Mouse (Mus musculus) kidney, adult 2 months (tissue): Measurements from ENCODE around the gene Pgm2l1. TPM values are rescaled to one million over a fixed set of nuclear protein-coding genes. Genes with fewer than 3 reads are reported as not detected.

Experiments used
- DNase-seq: peaks from one replicate; pipeline ENCODE4 v3.0.0; 2021
- H3K27ac ChIP-seq: fragments of 200-500 bp; 2 replicates; pipeline ENCODE4 v1.5.1; 2012; ENCODE audit warnings: low read depth, low read length, control low read depth, inconsistent platforms; ENCODE audit not compliant: insufficient read depth
- H3K27me3 ChIP-seq: fragments of 200-500 bp; replicated peaks from 2 replicates; pipeline ENCODE4 v1.6.1; 2012; ENCODE audit warnings: mild to moderate bottlenecking, moderate library complexity, low read length, inconsistent platforms; ENCODE audit not compliant: control insufficient read depth, insufficient read depth
- H3K36me3 ChIP-seq: fragments of 200-500 bp; 2 replicates; pipeline ENCODE4 v1.6.1; 2012; ENCODE audit warnings: mild to moderate bottlenecking, moderate library complexity, low read length, inconsistent platforms; ENCODE audit not compliant: control insufficient read depth, insufficient read depth
- H3K4me1 ChIP-seq: fragments of 200-500 bp; 2 replicates; pipeline ENCODE4 v1.6.1; 2011; ENCODE audit warnings: low read length; ENCODE audit not compliant: control insufficient read depth, insufficient read depth
- H3K4me3 ChIP-seq: fragments of 200-500 bp; 2 replicates; pipeline ENCODE4 v1.5.1; 2011; ENCODE audit warnings: mild to moderate bottlenecking, low read depth, low read length, control low read depth; ENCODE audit not compliant: insufficient read depth
- CTCF ChIP-seq: fragments of 200-500 bp; conservative IDR thresholded peaks from 2 replicates; pipeline ENCODE4 v1.5.1; 2011; ENCODE audit warnings: low read depth, mild to moderate bottlenecking, control low read depth, low read length, moderate library complexity, mixed read lengths; ENCODE audit not compliant: insufficient read depth, insufficient read length
- POLR2A ChIP-seq: fragments of 200-500 bp; IDR thresholded peaks from one replicate; pipeline ENCODE4 v1.6.1; 2011; ENCODE audit warnings: low read depth, low read length, control low read depth
- WGBS: fragments of 180-500 bp; shearing (Covaris S2); methylation state at CpG from one replicate; pipeline ENCODE4 v1.1.7; 2018; 5-methylcytosine and 5-hydroxymethylcytosine counted together
- polyA plus RNA-seq: library from polyadenylated mRNA; depleted of rRNA; stranded (reverse); fragments of >200 nt; gene quantifications from 2 replicates; pipeline ENCODE4 v1.2.3, GENCODE M21; 2012; rRNA removed

The Pgm2l1 gene
- polyA plus RNA-seq, 1 experiment = 1.5 TPM

DNA sequence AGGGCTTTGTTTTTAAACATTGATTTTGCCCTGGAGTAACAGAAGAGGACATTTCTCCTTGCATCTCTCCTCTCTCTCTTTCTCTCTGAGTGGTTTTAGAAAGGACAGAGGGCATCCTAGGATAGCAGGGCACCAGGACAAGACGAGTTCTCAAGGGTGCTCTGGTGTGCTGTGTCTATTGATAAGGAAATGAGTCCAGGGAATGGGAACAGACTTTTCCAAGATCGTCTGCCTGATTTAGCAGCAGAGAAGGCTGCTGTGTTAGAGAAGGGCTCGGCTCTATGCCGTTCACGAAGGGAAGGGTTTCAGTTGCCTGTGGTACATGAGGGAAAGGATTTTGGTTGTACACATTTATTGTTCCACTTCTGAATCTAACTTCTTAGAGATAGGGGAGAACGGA, 82.5 kb downstream of the Pgm2l1 start:
- Histone ChIP-seq H3K27ac (no peak overlapping the region), H3K4me3 (no peak overlapping the region), H3K27me3 (no peaks in the 10 kb centered on the region), H3K4me1 (no peaks in the 10 kb centered on the region), H3K36me3 (no peaks in the 10 kb centered on the region)
- WGBS = 71% methylated on average over 6 of the region's 6 CpGs
- TF ChIP-seq POLR2A = no peak
- no peak for DNase-seq

GRCm38 (mm10) chr7:100310290-100310689, 83.1 kb downstream of the Pgm2l1 start:
- TF ChIP-seq CTCF = no peak
- TF ChIP-seq POLR2A = no peak
- no peaks in the 10 kb centered on the region for H3K27me3 ChIP-seq
- WGBS = 78% methylated on average over 12 of the region's 12 CpGs

GRCm38 (mm10) chr7:100312716-100313115, 85.5 kb downstream of the Pgm2l1 start:
- H3K27me3 ChIP-seq = no peaks in the 10 kb centered on the region
- no peaks in the 10 kb centered on the region for H3K4me1 ChIP-seq
- no peak for DNase-seq
- H3K36me3 ChIP-seq = no peaks in the 10 kb centered on the region
- 85% methylated on average over 4 of the region's 4 CpGs for WGBS
- H3K4me3 ChIP-seq = no peak overlapping the region
- no peak for TF ChIP-seq POLR2A
- no peak for TF ChIP-seq CTCF
- no peak overlapping the region for H3K27ac ChIP-seq

More at GRCm38 (mm10) chr7:100310290-100310689, 83.1 kb downstream of the Pgm2l1 start:
- DNase-seq = no peak
- Histone ChIP-seq H3K27ac (no peak overlapping the region), H3K4me3 (no peak overlapping the region), H3K36me3 (no peaks in the 10 kb centered on the region), H3K4me1 (no peaks in the 10 kb centered on the region)

DNA sequence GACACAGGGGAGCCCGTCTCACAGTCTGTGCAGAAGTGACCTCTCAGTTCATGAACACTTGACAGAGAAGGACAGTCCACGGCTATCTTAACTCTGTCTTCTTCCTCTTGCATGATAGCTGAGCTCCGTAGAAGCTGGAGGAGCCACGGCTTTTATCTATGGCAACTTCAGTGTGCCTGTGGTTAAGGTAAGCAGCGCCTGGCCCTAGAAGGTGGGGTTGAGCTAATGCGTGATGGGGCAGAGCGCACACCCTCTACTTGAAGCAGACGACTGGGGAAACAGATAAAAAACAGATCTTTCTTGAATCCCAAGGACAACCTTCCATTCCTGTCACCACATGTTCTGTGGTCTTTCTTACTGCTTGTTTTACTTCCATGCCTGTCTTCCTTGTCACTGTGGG, 89.7 kb downstream of the Pgm2l1 start:
- Histone ChIP-seq H3K27ac (no peak overlapping the region), H3K27me3 (no peaks in the 10 kb centered on the region), H3K36me3 (no peaks in the 10 kb centered on the region), H3K4me3 (no peak overlapping the region), H3K4me1 (no peaks in the 10 kb centered on the region)
- no peak for DNase-seq
- WGBS = 93% methylated on average over 8 of the region's 8 CpGs
- TF ChIP-seq POLR2A = no peak
- TF ChIP-seq CTCF = no peak

DNA sequence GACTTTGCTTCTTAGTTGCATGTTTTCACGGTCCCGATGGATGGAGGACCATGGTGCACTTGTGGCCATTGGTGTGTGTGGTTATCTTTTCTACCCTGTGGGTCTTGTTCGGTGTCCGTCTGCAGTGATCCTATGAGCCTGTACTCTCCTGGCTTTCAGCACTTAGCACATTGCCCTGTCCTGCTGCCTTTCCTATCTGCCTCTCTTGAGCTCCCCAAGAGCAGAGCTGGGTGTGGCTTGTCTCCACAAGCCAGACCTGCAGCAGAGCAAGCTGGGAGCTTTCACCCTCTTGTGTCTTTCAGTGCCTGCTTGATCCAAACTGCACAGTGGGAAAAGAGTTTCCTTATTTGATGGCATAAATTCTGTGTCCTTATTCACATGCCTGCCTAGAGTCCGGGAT, 90.3 kb downstream of the Pgm2l1 start:
- H3K36me3 ChIP-seq = no peaks in the 10 kb centered on the region
- no peak for DNase-seq
- no peak for TF ChIP-seq POLR2A
- no peak for TF ChIP-seq CTCF
- no peaks in the 10 kb centered on the region for H3K4me1 ChIP-seq
- H3K27me3 ChIP-seq = no peaks in the 10 kb centered on the region
- no peak overlapping the region for H3K27ac ChIP-seq
- H3K4me3 ChIP-seq = no peak overlapping the region
- WGBS = 93% methylated on average over 5 of the region's 5 CpGs

DNA sequence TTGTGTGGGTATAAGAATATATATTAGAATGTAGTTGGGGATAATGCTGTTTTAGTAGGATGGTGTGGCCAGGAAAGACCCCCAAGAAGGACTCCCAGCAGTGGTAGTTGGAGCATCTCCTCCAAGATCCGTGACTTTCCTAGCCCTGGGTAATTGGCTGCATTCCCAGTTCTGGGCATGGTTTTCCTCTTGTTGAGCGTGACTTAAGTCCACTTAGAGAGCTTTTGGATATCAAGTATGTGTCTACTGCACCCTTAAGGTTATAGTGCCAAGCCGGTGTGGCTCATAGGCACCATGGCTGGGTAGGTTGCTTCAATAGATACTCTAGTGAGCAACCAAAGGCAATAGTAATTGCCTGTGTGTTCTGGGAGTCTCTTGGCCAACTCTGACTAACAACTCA, 96.5 kb downstream of the Pgm2l1 start:
- H3K4me1 ChIP-seq = no peaks in the 10 kb centered on the region
- 50% methylated on average over 3 of the region's 3 CpGs for WGBS
- TF ChIP-seq POLR2A (no peak), CTCF (no peak)
- no peak overlapping the region for H3K4me3 ChIP-seq
- DNase-seq = peak; percentile 2
- H3K27me3 ChIP-seq = no peaks in the 10 kb centered on the region
- no peaks in the 10 kb centered on the region for H3K36me3 ChIP-seq
- no peak overlapping the region for H3K27ac ChIP-seq

- 68% methylated on average over 6 of the region's 6 CpGs for WGBS
- H3K27me3 ChIP-seq = no peaks in the 10 kb centered on the region
- no peak overlapping the region for H3K4me3 ChIP-seq
- no peaks in the 10 kb centered on the region for H3K36me3 ChIP-seq
- H3K27ac ChIP-seq = no peak overlapping the region
- peak; percentile 72 for TF ChIP-seq CTCF
- TF ChIP-seq POLR2A = no peak
- DNase-seq = peak; percentile 7
- H3K4me1 ChIP-seq = no peaks in the 10 kb centered on the region
These were observed 98.3 kb downstream of the Pgm2l1 start for GRCm38 (mm10) chr7:100325482-100325881.

DNA sequence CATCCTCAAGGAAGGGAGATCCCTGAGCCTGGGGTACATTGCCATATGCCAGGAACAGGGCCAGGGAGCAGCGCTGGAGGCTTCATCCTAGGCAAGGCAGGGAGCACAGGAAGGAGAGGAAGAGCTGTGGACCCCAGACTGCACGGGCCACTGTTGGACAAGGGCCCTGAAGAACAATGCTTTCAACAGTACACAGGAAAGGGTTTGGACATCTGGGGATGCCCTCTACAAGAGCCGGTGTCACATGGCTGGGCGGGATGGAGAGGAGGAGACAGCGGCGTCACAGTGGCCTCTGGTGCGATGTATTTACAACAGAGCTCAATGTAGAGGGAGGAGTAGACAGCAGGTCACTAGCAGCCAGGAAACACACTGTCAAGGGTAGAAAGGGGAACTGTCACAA, 100.3 kb downstream of the Pgm2l1 start:
- H3K27ac ChIP-seq = no peak overlapping the region
- TF ChIP-seq CTCF = no peak
- no peak for TF ChIP-seq POLR2A
- WGBS = 66% methylated on average over 7 of the region's 7 CpGs
- no peaks in the 10 kb centered on the region for H3K27me3 ChIP-seq
- H3K4me3 ChIP-seq = no peak overlapping the region
- no peaks in the 10 kb centered on the region for H3K4me1 ChIP-seq
- H3K36me3 ChIP-seq = no peaks in the 10 kb centered on the region
- DNase-seq = peak; percentile 7

Other genes starting within 250 kb of the Pgm2l1 start
- 5.6 and 5.7 TPM in 2 replicates for gene Rnf169, start 246.9 kb upstream of the Pgm2l1 start, polyA plus RNA-seq
- gene Chrdl2, start 221.2 kb upstream of the Pgm2l1 start, polyA plus RNA-seq = 0.23 and 0.36 TPM in 2 replicates
- 8.1 and 9.6 TPM in 2 replicates for gene Pold3, start 105.8 kb upstream of the Pgm2l1 start, polyA plus RNA-seq
- gene Lipt2, start 68.1 kb upstream of the Pgm2l1 start, polyA plus RNA-seq = 3.6 and 4.4 TPM in 2 replicates
- 2.0 and 3.3 TPM in 2 replicates for gene Kcne3, start 50.9 kb upstream of the Pgm2l1 start, polyA plus RNA-seq
- 0.19 and 0.22 TPM in 2 replicates for gene P4ha3, start 58.1 kb downstream of the Pgm2l1 start, polyA plus RNA-seq
- 16.7 and 16.8 TPM in 2 replicates for gene C2cd3, start 144.8 kb downstream of the Pgm2l1 start, polyA plus RNA-seq
- gene Ppme1, start 144.9 kb downstream of the Pgm2l1 start, polyA plus RNA-seq = 94.0 and 100 TPM in 2 replicates
- 4.0 and 5.0 TPM in 2 replicates for gene Ucp3, start 245.6 kb downstream of the Pgm2l1 start, polyA plus RNA-seq